Mouse (Mus musculus): ENCODE measurements around the gene Ripply1. TPM values are rescaled to one million over a fixed set of nuclear protein-coding genes. Genes with fewer than 3 reads are reported as not detected.

Ripply1 gene
- total RNA-seq (2021): not detected
- long read RNA-seq, experiment 1: 0 reads
- long read RNA-seq, experiment 2: 0 reads

DNA sequence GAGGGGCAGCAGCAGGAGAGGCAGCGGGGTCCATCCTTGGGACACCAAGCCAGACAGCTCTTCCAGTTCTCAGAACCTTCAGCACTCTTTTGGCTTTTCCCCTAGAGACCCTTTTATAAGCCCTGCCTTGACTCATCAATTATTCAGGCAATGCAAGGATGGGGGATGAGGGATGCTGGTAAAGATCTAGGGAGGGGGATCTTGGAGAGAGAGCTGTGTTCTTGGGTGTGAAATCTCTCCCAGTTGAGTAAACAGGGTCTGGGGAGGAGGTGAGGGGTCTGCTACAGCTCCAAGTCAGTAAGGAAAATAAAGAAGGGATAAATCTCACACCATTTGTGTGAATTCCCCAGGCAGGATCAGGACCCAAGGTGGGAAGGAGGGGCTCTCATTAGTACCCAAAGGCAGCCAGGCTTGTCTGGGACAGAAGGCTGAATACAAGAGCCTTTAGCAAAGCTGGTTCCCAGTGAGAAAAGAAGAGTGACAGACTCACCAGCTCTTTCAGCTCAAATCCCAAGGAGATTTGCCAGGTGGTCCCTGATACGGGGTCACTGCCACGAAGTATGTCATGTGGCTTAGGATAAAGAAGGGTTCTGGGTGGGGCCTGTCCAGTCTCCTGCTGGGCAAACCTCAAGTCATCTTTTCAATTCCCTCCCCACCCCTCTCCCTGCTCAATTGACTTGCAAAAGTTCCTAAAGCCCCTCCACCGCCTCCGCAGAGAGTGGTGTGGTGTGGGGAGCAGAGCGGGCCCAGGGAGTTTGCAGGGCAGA lies at the start of gene Ripply1:
Ripply1 (minus strand) TSS at position 76 of the 767 bp plus-strand sequence.
- DNase-seq (ENCODE audit: low spot score in 2 of 2): no peak

DNA sequence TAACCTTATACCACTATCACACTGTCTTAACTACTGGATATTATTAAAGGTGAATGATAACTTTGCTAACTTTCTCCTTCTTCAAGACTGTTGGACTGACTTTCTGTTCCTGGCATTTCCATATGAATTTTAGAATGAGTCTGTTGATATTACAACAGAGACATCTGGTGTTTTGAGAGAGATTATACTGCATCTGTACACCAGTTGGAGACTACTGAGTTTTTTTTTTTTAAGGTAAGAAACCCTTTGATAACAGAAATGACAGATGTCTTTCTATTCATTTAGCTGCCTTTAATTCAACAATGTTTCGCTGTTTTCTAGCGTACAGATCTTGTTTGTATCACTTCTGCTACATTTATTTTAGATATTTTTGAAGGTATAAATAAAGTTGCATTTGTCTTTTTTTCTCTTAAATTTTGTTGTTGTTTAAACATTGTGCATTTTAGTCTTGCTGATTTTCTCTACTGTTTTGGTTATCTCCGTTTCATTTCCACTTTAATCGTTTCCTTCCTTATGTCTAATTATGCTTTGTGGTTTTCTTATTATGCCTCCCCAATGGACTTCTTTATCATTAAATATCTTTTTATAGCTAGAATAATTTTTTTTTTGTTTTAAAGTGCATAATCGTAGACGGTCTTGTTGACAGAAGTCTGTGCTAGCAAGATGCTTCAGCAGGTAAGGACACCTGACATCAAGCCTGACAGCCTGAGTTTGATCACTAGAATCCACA lies 46.4 kb upstream of the Ripply1 start:
- no peak for DNase-seq (ENCODE audit: low spot score in 2 of 2)

DNA sequence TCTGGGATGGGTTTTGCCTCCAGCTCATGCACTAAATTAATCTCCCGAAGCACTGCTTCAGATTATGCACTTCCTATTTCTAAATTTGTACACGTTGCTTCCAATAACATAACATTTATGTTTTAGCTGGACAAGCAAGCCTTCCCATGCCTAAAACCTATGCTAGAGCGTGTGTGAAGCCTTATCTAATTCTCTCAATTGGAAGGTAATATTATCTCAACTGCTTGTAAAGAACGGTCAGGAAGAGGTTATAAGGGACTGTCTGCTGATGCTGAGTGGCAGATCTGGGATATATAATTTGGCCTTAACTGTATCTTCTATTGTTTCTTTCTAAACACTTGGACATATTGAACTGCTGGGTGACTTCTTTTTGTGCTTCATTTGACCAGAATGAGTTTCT lies 44.8 kb upstream of the Ripply1 start:
- DNase-seq (ENCODE audit: low spot score in 2 of 2): no peak

DNA sequence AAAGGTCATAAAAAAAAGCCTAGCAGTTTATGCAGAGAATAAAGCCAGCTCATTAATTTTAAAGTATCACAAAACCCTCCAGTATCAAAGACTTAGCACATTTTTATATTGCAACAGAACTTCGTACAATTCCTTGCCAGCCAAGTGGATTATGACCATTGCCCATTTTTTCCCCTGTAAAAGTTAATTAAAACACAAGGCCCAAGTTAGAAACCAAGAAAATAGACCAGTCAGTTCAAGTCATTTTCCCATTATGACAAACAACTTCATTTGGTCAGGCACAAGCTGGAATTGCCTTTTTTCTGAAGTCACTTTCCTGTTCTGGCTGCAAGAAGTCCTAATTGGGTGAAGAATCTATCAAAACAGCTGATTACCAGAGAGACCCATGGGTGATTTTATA lies 43.2 kb upstream of the Ripply1 start:
- DNase-seq (ENCODE audit: low spot score in 2 of 2): no peak

DNA sequence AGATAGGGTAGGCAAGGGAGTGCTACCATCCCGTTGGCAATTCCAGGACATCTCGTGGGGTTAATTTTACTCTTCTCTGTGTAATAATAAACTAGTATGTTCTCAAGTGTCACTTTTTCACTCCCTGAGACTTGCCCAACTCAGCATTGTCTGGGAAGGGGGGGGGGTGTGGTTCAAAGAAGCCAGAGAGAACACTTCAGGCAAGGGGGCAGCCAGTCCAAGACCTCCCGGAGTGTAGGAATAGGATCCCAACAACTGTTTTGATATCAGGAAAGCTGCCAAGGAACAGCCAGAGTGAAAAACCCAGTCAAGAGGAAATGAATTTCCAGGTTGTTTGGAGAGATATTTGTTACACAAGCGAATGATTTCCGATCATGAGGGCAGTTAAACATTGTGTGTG lies 33.0 kb upstream of the Ripply1 start:
- no peak for DNase-seq (ENCODE audit: low spot score in 2 of 2)

DNA sequence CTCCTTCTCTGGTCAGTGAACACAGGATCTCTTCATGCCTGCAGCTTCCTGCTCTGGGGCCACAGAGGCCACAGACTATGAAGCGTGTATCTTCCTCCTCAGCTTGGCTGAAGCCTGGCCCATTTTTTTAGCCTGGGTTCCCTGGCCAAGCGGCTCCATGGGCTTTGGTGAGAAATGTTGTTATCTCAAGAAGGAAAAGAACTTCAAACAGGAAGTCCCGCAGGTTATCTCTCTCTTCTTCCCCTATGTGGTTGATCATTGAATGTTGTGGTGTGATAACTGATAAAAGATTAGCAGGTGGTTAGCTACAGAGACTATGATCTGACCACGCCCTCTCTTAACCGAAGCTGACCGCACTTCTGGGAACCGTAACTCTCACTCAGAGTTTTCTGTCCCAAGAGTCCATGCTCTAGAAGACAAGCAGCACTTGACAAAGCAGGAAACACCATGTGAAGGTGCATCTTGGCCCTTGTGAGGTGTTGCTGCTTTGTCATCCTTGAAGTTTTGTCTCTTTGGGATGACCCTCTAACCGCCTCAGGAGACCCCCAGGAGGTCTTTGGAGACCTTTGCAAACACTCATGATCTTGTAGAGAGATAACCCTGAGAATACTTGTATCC lies 32.0 kb upstream of the Ripply1 start:
- no peak for DNase-seq (ENCODE audit: low spot score in 2 of 2)

DNA sequence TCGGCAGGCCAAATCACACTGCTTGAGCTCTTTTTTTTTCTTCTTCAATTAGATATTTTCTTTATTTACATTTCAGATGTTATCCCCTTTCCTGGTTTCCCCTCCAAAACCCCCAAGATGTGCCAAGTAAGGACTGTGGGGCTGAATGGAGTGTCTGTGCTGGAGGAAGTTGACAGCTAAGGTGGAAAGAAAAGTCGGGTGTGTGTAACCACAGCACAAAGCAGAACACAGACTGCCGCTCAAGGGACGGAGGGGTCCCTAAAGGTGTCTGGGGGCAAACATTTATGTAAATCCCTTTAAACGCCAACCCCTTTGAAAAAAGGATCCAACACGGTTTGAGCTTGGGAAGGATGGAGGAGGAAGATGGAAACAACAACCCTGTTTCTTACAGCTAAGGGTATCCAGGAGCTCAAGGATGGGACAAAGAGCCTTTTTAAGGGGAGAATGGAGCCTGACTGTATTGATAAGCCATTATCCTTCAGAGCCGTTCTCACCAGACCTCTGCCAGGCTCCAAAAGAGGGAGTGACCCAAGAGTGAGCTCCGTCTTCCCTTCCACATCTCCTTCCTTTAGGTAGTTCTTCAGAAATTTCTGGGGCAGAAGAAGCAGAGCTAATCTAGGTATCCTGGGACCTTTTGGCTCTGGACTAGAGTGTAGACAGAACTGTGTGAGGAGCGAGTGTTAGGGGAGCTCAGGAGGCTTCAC lies 31.3 kb upstream of the Ripply1 start:
- DNase-seq (ENCODE audit: low spot score in 2 of 2): no peak

DNA sequence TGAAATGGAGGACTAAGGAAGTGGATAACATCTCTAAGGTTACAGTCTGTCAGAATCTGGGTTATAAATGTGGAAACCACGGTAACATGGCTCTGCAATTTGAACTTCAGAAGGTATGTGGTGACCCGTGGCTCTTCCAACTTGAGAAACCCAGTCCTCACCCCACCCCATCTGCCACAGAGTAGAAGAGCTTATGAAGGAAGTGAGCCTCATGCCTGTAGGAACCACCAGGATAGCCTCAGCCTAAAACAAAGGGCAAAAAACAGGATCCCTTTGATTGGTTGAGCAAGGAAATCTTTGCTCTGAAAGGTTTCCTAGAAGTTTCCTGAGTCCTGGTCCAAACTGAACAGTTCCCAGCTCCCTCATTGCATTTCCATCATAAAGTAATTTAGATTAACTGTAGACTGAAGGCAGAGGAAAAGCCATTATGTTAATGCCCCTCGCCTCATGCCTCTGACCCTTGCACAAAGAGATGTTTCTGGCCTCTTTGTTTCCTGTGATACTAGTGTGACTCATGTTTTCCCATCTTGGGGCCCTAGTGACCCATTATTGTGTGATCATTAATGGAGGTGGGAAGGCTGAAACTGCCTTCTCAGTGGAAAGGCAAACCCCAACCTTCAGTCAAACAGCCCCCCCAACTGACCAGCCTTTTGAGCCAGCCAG lies 30.6 kb upstream of the Ripply1 start:
- DNase-seq (ENCODE audit: low spot score in 2 of 2): no peak

DNA sequence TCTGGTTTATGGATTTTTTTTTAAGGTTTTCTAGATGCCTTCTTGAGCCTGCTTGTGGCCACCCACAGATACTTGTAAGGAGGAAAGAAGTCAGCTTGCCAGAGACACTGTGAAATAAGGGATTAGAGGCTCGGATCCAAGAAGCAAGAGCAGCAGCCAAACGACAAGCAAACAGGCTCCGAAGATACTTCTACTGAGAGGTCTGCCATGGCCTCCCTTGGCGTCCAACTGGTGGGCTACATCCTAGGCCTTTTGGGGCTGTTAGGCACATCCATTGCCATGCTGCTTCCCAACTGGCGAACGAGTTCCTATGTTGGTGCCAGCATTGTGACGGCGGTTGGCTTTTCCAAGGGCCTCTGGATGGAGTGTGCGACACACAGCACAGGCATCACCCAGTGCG lies 26.3 kb upstream of the Ripply1 start:
- DNase-seq (ENCODE audit: low spot score in 2 of 2): no peak

DNA sequence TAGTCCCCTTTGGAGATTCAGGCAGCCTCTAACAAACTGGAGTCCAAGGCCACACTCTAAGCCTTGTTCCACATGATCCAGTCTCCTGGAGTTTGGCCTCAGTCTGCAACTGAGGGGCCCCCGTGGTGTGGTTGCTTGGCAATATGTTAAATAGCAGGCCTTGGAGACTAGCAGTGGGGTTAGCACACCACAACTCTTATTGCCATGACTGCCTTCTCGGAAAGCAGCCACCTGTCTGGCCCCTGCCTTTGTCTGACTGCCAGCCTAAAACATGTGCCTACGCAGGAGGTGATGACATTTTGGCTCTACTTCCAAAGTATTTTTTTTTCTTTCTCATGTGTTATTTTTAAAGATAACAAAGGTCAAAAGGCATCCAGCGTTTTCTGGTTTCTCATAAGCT lies 25.9 kb upstream of the Ripply1 start:
- DNase-seq (ENCODE audit: low spot score in 2 of 2): no peak

DNA sequence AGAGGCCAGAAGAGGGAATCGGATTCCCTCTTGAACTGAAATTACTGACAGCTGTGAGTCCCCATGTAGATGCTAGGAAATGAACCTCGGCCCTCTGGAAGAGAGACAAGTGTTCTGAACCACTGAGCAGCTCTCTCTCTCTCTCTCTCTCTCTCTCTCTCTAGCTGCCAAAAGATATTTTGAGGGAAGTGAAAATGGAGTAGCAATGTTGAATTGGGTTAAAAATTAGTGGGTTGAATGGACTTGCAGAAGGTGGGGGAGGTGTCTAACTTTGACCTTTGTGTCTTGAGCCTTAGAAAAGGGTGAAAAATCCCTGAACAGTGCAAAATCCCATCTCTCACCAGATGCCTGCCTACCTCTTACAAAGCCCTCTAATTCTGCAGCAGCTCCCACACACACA lies 25.2 kb upstream of the Ripply1 start:
- DNase-seq (ENCODE audit: low spot score in 2 of 2): no peak

DNA sequence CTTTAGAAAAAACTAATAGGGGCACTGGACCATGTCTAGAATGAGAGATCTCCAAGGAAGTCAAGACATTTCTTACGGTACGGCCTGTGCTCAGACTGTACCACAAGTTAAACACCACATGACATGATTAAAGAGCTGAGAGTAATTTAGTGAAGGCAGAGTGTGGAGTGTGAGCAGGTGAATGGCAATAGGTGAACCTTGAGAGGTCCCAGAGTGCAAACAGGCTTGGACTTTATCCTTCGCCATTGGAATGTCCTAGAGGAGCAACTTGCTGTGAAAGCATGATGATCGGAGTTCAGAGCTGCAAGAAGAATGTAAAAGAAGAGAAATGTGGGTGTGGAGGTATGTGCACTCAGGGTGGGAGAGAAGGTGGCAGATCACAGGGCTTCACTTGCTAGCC lies 23.8 kb upstream of the Ripply1 start:
- no peak for DNase-seq (ENCODE audit: low spot score in 2 of 2)

DNA sequence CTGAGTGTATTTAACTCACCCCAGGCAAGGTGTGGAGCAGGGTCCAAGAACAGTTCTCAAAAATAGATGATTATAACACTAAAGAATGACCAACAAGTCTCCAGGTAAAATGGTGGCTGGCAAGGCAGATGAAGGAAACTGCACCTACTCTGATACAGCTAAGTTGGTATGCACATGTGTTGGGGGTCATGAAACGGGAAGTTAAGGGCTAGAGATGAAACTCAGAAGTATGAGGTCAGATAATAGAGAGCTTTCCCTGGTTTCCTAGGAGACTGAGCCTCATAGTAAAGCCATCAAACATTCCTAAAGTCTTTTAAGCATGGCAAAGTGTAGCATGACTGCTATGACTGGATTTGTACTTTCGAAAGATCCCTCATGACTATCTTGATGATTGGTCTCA lies 20.9 kb upstream of the Ripply1 start:
- DNase-seq (ENCODE audit: low spot score in 2 of 2): no peak

DNA sequence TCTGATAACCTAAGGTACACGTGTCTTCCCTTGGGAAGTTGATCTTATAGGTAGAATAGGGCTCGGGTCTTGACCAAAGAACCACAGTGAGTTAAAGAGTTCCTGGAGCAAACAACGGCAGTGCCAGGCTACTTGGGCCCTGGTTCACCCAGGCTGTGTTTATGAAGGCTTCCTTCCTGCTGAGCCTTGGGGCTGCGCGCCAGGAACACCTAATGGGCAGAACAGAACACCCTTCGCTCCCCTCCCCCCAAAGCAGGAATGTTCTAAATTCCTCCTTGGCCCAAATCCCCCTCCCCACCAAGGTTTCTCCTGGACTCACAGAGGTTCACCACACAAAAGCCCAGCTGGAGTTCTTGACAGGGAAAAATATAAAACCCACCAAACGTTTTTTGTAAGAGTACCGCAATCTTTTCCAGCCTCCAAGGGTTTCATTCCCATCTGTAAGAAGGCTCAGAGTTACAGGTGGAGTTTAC lies 18.3 kb upstream of the Ripply1 start, which contains the start of gene Cldn2:
Cldn2 (plus strand) TSS at position 423 of the 473 bp plus-strand sequence.
- DNase-seq (ENCODE audit: low spot score in 2 of 2): no peak

DNA sequence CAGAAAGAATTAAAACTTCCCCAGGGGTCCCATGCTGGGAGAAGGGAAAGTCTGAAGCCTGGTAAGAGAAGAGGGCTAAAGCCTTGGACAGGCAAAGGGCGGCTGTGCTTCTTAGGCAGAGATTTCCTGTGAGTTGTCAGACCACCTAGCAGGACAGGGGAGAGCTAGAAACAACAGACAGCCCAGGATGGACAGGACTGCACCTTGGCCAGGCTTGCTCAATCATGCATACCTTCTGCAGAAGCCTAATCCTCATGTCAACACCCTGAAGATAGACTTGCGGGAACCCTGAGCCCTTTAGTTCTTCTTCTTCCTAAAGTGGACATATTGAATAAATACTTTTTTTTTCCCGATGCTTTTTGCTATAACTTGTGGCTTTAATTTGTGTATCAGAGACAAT lies 17.8 kb upstream of the Ripply1 start:
- no peak for DNase-seq (ENCODE audit: low spot score in 2 of 2)

DNA sequence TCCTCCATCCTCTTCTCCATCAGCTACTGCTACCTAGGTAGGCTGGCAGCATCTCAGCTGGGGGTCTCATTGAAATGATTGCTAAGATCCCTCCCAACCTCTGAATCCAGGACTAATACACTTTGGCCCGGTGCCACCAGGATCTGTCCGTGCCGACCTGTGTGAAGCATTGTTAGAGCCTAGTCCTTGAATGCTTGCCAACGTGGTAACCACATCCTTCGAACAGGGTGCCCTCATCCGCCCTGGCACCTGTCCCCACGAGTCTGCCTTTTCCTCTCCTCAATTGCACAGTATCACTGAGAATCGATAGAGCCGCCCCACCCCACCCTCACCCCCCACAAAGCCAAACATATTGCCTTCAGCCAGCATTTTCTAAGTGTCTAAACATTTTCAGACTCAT lies 15.7 kb upstream of the Ripply1 start:
- DNase-seq (ENCODE audit: low spot score in 2 of 2): no peak

DNA sequence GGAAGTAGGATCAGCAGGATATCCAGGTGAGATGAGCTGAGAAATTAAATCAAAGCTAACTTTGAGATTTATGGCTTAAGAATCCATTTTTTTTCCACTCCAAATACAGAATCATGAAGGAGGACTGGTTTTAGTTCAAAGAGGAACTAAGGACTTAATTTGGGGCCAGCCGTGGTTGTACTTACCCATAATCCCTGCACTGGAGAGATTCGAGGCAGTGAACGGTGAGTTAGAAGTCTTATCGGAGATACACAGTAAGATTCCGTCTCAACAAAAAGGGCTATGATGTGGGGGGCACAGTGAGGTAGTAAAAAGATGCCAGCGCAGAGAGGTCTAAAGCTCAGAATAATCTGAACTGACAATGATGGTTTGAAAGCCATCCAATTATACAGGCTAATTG lies 13.9 kb upstream of the Ripply1 start:
- no peak for DNase-seq (ENCODE audit: low spot score in 2 of 2)

DNA sequence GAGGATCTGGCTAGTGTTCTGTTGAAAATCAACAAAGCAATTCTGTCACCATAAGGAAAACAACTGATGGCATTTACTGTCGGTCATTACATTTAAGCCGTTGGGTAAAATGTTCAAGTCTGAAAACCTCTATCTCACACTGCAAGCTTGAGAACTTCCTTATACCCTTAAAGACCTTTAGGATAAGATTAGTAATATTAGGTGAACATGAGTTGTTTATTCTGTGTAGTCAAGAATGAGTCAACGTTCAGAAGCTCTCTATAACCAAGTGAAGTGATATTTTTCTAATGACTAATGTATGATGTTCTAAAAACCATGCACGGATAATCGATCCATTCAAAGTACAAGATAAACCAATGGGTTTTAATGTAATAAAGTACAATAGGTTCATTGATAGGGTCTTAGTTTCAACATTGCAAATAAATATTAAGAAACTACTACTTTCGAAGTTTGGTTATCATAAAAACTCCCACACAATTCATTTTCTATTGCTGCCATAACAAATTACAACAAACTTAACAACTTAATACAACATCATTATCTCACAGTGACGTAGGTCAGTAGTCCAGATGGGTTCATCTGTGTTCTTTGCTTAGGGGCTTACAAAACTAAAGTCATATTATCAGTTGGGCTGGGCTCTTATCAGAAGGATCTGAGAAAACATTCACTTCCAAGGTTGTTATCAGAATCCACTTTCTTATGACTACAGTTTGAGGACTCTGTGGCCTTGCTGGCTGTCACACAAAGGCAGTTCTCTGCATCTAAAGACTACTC lies 12.1 kb upstream of the Ripply1 start:
- DNase-seq (ENCODE audit: low spot score in 2 of 2): no peak

DNA sequence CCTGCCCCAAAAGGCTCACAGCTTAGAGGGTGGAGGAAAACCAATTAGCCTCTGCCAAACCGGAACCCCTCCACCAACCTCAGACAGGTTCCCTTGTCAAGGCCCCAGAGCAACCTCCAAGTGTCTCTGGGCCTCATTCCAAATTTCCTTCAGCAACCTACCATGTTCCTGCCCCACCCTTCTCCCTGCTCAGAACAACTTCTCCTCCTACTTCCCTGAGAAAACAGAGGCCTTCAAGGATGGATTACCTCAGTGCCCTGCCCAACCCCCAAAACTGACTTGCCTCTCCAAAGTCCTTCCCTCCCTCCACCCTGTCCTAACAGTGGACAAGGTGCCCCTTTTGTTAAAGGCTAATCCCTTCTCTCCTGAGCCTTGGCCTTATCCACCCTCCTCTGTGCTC lies 3.6 kb upstream of the Ripply1 start:
- no peak for DNase-seq (ENCODE audit: low spot score in 2 of 2)

DNA sequence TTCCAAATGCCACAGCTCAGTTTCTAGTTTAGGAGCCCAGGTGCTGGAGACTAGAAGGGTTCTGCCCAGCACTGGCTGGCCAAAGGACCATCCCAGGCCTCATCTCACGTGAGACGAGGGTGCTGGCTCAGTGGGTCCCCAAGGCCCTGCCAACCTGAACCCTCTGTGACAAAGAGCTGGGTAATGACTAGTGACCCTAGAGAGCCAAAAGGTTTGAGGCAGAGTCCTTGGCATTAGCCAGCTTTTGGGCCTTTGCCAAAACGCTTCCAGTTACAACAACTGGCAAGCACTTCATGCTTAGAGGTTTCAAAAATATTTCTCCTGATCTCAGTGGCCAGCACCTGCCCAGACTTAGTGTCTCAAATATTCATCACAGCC lies 881 bp upstream of the Ripply1 start:
- DNase-seq (ENCODE audit: low spot score in 2 of 2): peak; percentile 34 to 56

Data from adrenal gland, adult 18-20 months (tissue).